Mouse (Mus musculus) mouse embryonic stem cell (cell line): ENCODE results near the gene Tfip11.

ENCODE experiments used
- in situ Hi-C, 2 experiments: fragments of 300-500 bp; cut with MboI; formaldehyde crosslinking; loops; 1 replicate in 1 of 2; 3 replicates in 1 of 2; pipeline ENCODE4 v1.14.3; 2019 to 2020; ENCODE audit warnings: low sequenced_read_pairs in 2 of 2, low pct_unique_long_range_greater_than_20kb in 1 of 2, mixed read lengths in 1 of 2; ENCODE audit not compliant: unreplicated experiment in 1 of 2

The Tfip11 gene

GRCm38 (mm10) chr5:112343205-112343595 lies 17.0 kb downstream of the Tfip11 start:
- in situ Hi-C loops = no loop called here

GRCm38 (mm10) chr5:112344092-112344960 lies 18.2 kb downstream of the Tfip11 start:
- in situ Hi-C loops = no loop called here

- in situ Hi-C loops = no loop called here
Measured at GRCm38 (mm10) chr5:112346211-112346965, 20.2 kb downstream of the Tfip11 start.

GRCm38 (mm10) chr5:112349169-112349568 lies 23.0 kb downstream of the Tfip11 start:
- in situ Hi-C loops = no loop called here

- in situ Hi-C loops = no loop called here
Measured at GRCm38 (mm10) chr5:112355493-112355892, 29.3 kb downstream of the Tfip11 start.

- in situ Hi-C loops = no loop called here
Measured at GRCm38 (mm10) chr5:112355910-112356309, 29.8 kb downstream of the Tfip11 start, which contains the start of gene Gm6583. Gene Gm6583, minus strand, starts transcription at chr5:112356033.

GRCm38 (mm10) chr5:112356322-112356721 lies 30.2 kb downstream of the Tfip11 start:
- in situ Hi-C loops = no loop called here

GRCm38 (mm10) chr5:112359520-112359919 lies 33.4 kb downstream of the Tfip11 start:
- in situ Hi-C loops = no loop called here

- in situ Hi-C loops = no loop called here
Measured at GRCm38 (mm10) chr5:112360077-112360476, 33.9 kb downstream of the Tfip11 start.

GRCm38 (mm10) chr5:112364184-112364797 lies 38.1 kb downstream of the Tfip11 start:
- in situ Hi-C loops = no loop called here

- in situ Hi-C loops = no loop called here
Measured at GRCm38 (mm10) chr5:112366879-112367278, 40.7 kb downstream of the Tfip11 start.

GRCm38 (mm10) chr5:112367338-112367737 lies 41.2 kb downstream of the Tfip11 start:
- in situ Hi-C loops = no loop called here

GRCm38 (mm10) chr5:112367929-112368328 lies 41.8 kb downstream of the Tfip11 start:
- in situ Hi-C loops = no loop called here

- in situ Hi-C loops = no loop called here
Measured at GRCm38 (mm10) chr5:112368666-112369065, 42.5 kb downstream of the Tfip11 start.

- in situ Hi-C loops = no loop called here
Measured at GRCm38 (mm10) chr5:112369326-112369725, 43.2 kb downstream of the Tfip11 start.

- in situ Hi-C loops = no loop called here
Measured at GRCm38 (mm10) chr5:112370236-112370813, 44.2 kb downstream of the Tfip11 start.

- in situ Hi-C loops = no loop called here
Measured at GRCm38 (mm10) chr5:112371933-112372332, 45.8 kb downstream of the Tfip11 start.

GRCm38 (mm10) chr5:112376111-112376510 lies 50.0 kb downstream of the Tfip11 start:
- in situ Hi-C loops = no loop called here

GRCm38 (mm10) chr5:112377380-112377779 lies 51.2 kb downstream of the Tfip11 start:
- in situ Hi-C loops = no loop called here
